Mouse (Mus musculus) kidney, embryonic 14.5 days (tissue): ENCODE measurements around the gene Prpf4. TPM values are rescaled to one million over a fixed set of nuclear protein-coding genes. Genes with fewer than 3 reads are reported as not detected.

Experiments used
- ATAC-seq: fragments of 200-750 bp; cut with Nextera tagmentation; 2 replicates; pipeline ENCODE4 v1.8.0; 2017; ENCODE audit warnings: moderate number of reproducible peaks, mild to moderate bottlenecking, moderate TSS enrichment, moderate library complexity; ENCODE audit not compliant: low FRiP score, low TSS enrichment
- H3K27ac ChIP-seq: fragments of 300-500 bp; sonication (generic); 2 replicates; pipeline ENCODE4 v1.5.1; 2014; ENCODE audit warnings: low read depth, mild to moderate bottlenecking, low read length, moderate library complexity, mixed read lengths
- H3K27me3 ChIP-seq: fragments of 300-500 bp; sonication (generic); 2 replicates; pipeline ENCODE4 v1.6.1; 2014; ENCODE audit warnings: mild to moderate bottlenecking, low read length; ENCODE audit not compliant: control insufficient read depth, insufficient read depth
- H3K36me3 ChIP-seq: fragments of 300-500 bp; sonication (generic); 2 replicates; pipeline ENCODE4 v1.6.1; 2014; ENCODE audit warnings: low read length, mixed read lengths; ENCODE audit not compliant: control insufficient read depth, insufficient read depth
- H3K4me1 ChIP-seq: fragments of 300-500 bp; sonication (generic); 2 replicates; pipeline ENCODE4 v1.6.1; 2014; ENCODE audit warnings: low read length, mixed read lengths; ENCODE audit not compliant: control insufficient read depth, insufficient read depth
- H3K4me2 ChIP-seq: fragments of 300-500 bp; sonication (generic); replicated peaks from 2 replicates; pipeline ENCODE4 v1.6.1; 2014; ENCODE audit warnings: low read depth, mild to moderate bottlenecking, low read length
- H3K4me3 ChIP-seq: fragments of 300-500 bp; sonication (generic); 2 replicates; pipeline ENCODE4 v1.5.1; 2014; ENCODE audit warnings: mild to moderate bottlenecking, low read length
- H3K9ac ChIP-seq: fragments of 300-500 bp; sonication (generic); 2 replicates; pipeline ENCODE4 v1.6.1; 2014; ENCODE audit warnings: low read depth, mild to moderate bottlenecking, low read length, moderate library complexity
- H3K9me3 ChIP-seq: fragments of 300-500 bp; sonication (generic); 2 replicates; pipeline ENCODE4 v1.6.1; 2016; ENCODE audit warnings: low read length; ENCODE audit not compliant: control insufficient read depth
- WGBS: fragments of 180-500 bp; shearing (Covaris S2); extraction: QIAGEN DNeasy Blood & Tissue Kit; methylation state at CpG from one replicate; pipeline ENCODE4 v1.1.7; 2014; 5-methylcytosine and 5-hydroxymethylcytosine counted together
- polyA plus RNA-seq: library from polyadenylated mRNA; unstranded; fragments of >200 nt; fragmentation: Nextera tagmentation; extraction: Ambion mirVana; gene quantifications from 2 replicates; pipeline ENCODE4 v1.2.1, GENCODE M21; 2014

The Prpf4 gene
- polyA plus RNA-seq, 1 experiment from 2014 or later: 32.8 TPM

DNA sequence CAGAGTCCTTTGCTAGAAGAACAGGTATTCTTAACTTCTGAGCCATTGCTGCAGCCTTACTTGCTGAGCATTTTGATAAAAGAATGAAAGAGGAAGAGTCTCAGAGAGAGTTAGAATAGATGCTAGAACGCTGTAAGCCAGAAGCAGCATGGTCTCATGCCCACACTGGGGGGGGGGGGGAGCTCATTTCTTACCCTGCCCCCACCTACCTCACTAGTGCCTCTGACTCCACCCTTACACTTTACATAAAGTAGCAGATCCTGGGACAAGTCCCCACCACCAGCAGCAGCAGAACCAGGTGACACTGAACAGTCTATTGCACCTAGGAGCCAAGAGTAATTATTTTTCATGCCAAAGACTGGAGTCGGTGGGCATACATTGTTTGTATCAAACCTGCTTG is 66.5 kb downstream of the Prpf4 start:
- ATAC-seq: no peak
- 0 out of 2 replicates have a peak overlapping the region, but pooled peaks have one; percentile 43 for H3K27ac ChIP-seq

DNA sequence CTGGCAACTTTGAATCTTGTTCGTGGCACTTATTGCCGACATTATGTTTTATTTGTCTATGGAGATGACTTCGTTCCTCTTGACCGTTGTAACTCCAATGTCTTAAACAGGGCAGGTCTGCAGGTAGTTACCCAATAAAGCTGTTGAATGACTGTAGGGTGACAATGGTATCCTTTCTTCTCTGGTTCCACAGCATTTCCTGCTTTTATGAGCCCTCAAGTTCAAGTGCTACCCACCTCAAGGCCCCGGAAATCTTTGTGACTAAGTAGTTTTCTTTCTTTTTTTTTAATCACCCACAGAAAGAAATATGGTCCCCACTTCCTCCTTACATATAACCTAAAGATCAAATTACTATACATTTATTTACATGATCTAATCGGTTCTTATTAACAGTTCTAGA is 67.2 kb downstream of the Prpf4 start:
- no peaks in the 10 kb centered on the region for H3K9me3 ChIP-seq
- peaks cover 3% of the 10 kb centered on the region; the same call in 1 of the 2 replicates for H3K4me1 ChIP-seq
- H3K27me3 ChIP-seq: no peaks in the 10 kb centered on the region
- H3K27ac ChIP-seq: peak overlapping the region; percentile 7; the same call in 1 of the 2 replicates
- no peak overlapping the region for H3K4me2 ChIP-seq
- no peak for ATAC-seq
- no peak overlapping the region for H3K4me3 ChIP-seq
- H3K9ac ChIP-seq: no peak overlapping the region
- H3K36me3 ChIP-seq: no peaks in the 10 kb centered on the region
- WGBS: 72% methylated on average over 6 of the region's 6 CpGs

More for the DNA sequence above, 66.5 kb downstream of the Prpf4 start:
- no peak overlapping the region for H3K9ac ChIP-seq
- H3K36me3 ChIP-seq: no peaks in the 10 kb centered on the region
- H3K4me1 ChIP-seq: peaks cover 5% of the 10 kb centered on the region; the same call in 1 of the 2 replicates
- no peaks in the 10 kb centered on the region for H3K27me3 ChIP-seq
- H3K4me3 ChIP-seq: no peak overlapping the region
- H3K4me2 ChIP-seq: no peak overlapping the region
- WGBS: 68% methylated on average over 2 of the region's 2 CpGs
- no peaks in the 10 kb centered on the region for H3K9me3 ChIP-seq

Other genes with a start within 250 kb of the Prpf4 start
- 10.0 and 15.5 TPM in 2 replicates for gene Zfp37, start 177.8 kb upstream of the Prpf4 start, polyA plus RNA-seq
- gene Slc31a2, start 146.2 kb upstream of the Prpf4 start, polyA plus RNA-seq: 18.0 and 19.9 TPM in 2 replicates
- 17.8 and 25.2 TPM in 2 replicates for gene Fkbp15, start 48.2 kb upstream of the Prpf4 start, polyA plus RNA-seq
- 23.9 and 42.1 TPM in 2 replicates for gene Slc31a1, start 48.1 kb upstream of the Prpf4 start, polyA plus RNA-seq
- 183 and 253 TPM in 2 replicates for gene Cdc26, start 155 bp upstream of the Prpf4 start, polyA plus RNA-seq
- 0.24 TPM in 1 of 2 replicates, not detected in the other for gene Rnf183, start 26.5 kb downstream of the Prpf4 start, polyA plus RNA-seq
- gene Wdr31, start 62.1 kb downstream of the Prpf4 start, polyA plus RNA-seq: 11.6 and 12.6 TPM in 2 replicates
- gene Bspry, start 71.3 kb downstream of the Prpf4 start, polyA plus RNA-seq: 16.8 and 25.8 TPM in 2 replicates
- 16.4 and 16.8 TPM in 2 replicates for gene Hdhd3, start 94.7 kb downstream of the Prpf4 start, polyA plus RNA-seq
- 107 and 108 TPM in 2 replicates for gene Alad, start 111.1 kb downstream of the Prpf4 start, polyA plus RNA-seq
- gene Pole3, start 116.3 kb downstream of the Prpf4 start, polyA plus RNA-seq: 89.5 and 104 TPM in 2 replicates
- 0.49 and 1.0 TPM in 2 replicates for gene 4933430I17Rik, start 116.6 kb downstream of the Prpf4 start, polyA plus RNA-seq
- gene Rgs3, start 151.1 kb downstream of the Prpf4 start, polyA plus RNA-seq: 42.0 and 45.7 TPM in 2 replicates